Mouse (Mus musculus) forebrain, embryonic 16.5 days (tissue): ENCODE measurements around the gene Cyp2j12. TPM values are rescaled to one million over a fixed set of nuclear protein-coding genes. Genes with fewer than 3 reads are reported as not detected.
"Not testable (repeated sequence)": the region's sequence is repeated elsewhere in the genome, so short reads cannot be mapped to it uniquely, and the experiment has no call there.

Experiments used
- ATAC-seq: fragments of 200-750 bp; cut with Nextera tagmentation; 2 replicates; pipeline ENCODE4 v1.8.0; 2017; ENCODE audit warnings: mild to moderate bottlenecking, moderate library complexity
- H3K27ac ChIP-seq: fragments of 300-500 bp; sonication (generic); 2 replicates; pipeline ENCODE4 v1.5.1; 2014; ENCODE audit warnings: low read length, control low read depth
- H3K27me3 ChIP-seq: fragments of 300-500 bp; sonication (generic); replicated peaks from 2 replicates; pipeline ENCODE4 v1.6.1; 2014; ENCODE audit warnings: low read length; ENCODE audit not compliant: control insufficient read depth, insufficient read depth
- H3K36me3 ChIP-seq: fragments of 300-500 bp; sonication (generic); 2 replicates; pipeline ENCODE4 v1.6.1; 2014; ENCODE audit not compliant: control insufficient read depth, insufficient read depth
- H3K4me1 ChIP-seq: fragments of 300-500 bp; sonication (generic); replicated peaks from 2 replicates; pipeline ENCODE4 v1.6.1; 2014; ENCODE audit warnings: low read length; ENCODE audit not compliant: control insufficient read depth, insufficient read depth
- H3K4me2 ChIP-seq: fragments of 300-500 bp; sonication (generic); 2 replicates; pipeline ENCODE4 v1.6.1; 2014; ENCODE audit warnings: mild to moderate bottlenecking, low read length, control low read depth
- H3K4me3 ChIP-seq: fragments of 300-500 bp; sonication (generic); replicated peaks from 2 replicates; pipeline ENCODE4 v1.5.1; 2014; ENCODE audit warnings: mild to moderate bottlenecking, low read length, control low read depth
- H3K9ac ChIP-seq: fragments of 300-500 bp; sonication (generic); replicated peaks from 2 replicates; pipeline ENCODE4 v1.6.1; 2014; ENCODE audit warnings: low read depth, low read length, control low read depth
- H3K9me3 ChIP-seq: fragments of 300-500 bp; sonication (generic); 2 replicates; pipeline ENCODE4 v1.6.1; 2016; ENCODE audit warnings: low read length; ENCODE audit not compliant: control insufficient read depth
- WGBS: fragments of 180-500 bp; shearing (Covaris S2); extraction: QIAGEN DNeasy Blood & Tissue Kit; methylation state at CpG from one replicate; pipeline ENCODE4 v1.1.7; 2014; 5-methylcytosine and 5-hydroxymethylcytosine counted together
- polyA plus RNA-seq: library from polyadenylated mRNA; unstranded; fragments of >200 nt; fragmentation: Nextera tagmentation; extraction: Ambion mirVana; gene quantifications from 2 replicates; pipeline ENCODE4 v1.2.1, GENCODE M21; 2015

Cyp2j12 gene
- not detected in 2 replicates for polyA plus RNA-seq

DNA sequence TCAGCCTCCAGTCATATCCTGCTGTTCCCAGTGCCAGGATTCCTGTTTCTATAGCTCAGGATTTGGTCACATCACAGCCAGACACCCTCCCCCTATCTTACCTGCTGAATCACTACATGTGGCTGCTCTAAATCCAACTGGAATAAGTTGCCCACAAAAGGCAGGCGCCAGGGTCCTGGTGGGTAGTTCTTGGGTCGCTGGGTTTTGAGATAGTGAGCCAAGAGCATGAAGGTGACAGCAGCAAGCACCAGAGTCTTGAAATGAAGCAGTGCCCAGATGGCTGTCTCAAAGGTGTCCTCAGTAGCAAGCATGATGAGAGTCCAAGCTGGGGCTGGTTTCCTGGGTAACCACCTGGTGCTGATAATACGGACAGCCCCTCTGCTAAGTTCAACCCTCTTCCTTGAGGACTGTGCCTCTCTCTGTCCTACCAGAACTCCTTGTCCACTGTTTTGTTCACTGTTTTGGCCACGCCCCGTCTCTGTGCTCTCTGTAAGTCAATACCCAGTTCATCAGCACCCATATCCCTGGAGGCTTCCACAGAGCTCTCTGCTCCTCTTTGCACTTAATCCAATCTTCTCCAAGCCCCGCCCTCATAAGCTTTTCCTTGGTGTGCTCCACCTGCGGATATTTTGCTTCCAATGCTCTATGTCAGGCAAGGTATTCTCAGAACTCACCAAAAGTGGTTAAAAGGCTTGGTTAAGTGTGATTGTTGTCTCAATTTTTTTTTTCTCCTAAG is at the start of gene Cyp2j12:
Cyp2j12 (minus strand) TSS at position 421 of the 736 bp plus-strand sequence.
- H3K4me1 ChIP-seq, result no peaks in the 10 kb centered on the region
- H3K36me3 ChIP-seq, result no peaks in the 10 kb centered on the region
- H3K4me3 ChIP-seq, result no peak within 1 kb of the TSS
- H3K4me2 ChIP-seq, result no peak within 1 kb of the TSS
- H3K9me3 ChIP-seq, result no peaks in the 10 kb centered on the region
- no peak within 1 kb of the TSS for H3K9ac ChIP-seq
- H3K27me3 ChIP-seq, result no peaks in the 10 kb centered on the region
- H3K27ac ChIP-seq, result no peak within 1 kb of the TSS
- ATAC-seq, result no peak
- WGBS, result 71% methylated on average over 7 of the region's 7 CpGs

DNA sequence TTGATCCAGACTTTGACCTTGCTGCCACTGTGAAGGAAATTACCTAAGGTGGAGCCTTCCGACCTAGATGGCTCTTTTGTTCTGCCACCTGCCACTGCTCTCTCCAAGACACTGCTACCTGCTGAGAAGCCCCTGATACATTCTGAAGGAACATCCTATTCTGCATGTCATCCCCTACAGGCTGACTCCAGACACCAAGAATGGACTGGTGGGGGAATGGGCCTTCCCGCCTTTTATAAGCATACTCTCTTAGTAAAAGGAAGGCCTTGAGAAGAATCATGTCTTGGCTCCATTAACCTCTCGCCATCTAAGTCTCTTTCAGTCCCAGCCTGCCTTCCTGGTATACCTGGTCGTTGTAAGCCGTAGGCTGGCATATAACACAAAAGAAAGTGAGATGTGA is 48.4 kb upstream of the Cyp2j12 start:
- H3K4me3 ChIP-seq, H3K27ac ChIP-seq, ATAC-seq, H3K4me1 ChIP-seq, H3K4me2 ChIP-seq, H3K9ac ChIP-seq, H3K9me3 ChIP-seq, H3K36me3 ChIP-seq, H3K27me3 ChIP-seq: not testable (repeated sequence)
- whole genome bisulfite sequencing, result 91% methylated on average over 5 of the region's 5 CpGs

DNA sequence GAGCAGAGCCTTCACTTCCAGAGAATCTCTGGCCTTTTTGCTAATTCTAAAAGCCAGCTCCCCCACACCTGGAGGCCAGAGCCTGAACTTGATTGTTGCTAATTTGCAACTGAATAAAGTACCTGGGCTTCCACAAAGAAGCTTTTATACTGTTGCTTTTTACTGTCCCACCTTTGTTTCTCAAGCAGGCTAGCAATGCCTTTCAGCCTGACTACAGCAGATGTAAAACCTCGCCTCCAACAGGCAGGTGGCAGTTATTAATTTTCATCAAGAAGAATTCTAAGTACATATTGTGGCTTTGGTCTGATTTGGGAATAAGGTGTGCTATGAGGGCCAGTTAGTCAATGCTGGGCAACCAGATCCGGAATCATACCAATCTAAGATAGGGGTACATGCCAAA is 47.7 kb upstream of the Cyp2j12 start:
- H3K36me3 ChIP-seq, H3K9me3 ChIP-seq, H3K9ac ChIP-seq, ATAC-seq, H3K27me3 ChIP-seq, H3K27ac ChIP-seq, H3K4me3 ChIP-seq, H3K4me1 ChIP-seq, H3K4me2 ChIP-seq: not testable (repeated sequence)
- 83% methylated on average over 2 of the region's 2 CpGs for WGBS

DNA sequence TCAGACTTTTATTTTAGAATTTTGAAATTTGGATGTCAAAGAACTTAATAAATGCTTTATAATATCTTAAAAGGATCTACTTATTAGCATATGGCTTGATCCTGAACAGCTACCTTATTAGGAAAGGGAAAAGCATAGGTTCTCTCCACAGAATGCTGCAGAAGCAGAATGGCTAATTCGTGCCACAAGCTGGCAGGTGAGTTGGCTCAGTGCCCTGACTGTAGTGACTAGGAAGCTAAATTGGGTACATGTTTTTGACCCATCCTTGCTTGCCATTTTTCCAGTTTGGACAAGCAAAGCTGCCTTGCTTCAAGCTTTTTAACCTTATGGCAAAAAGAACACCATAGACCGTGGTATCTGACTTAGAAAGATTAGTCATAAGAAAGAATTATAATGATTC is 47.2 kb upstream of the Cyp2j12 start:
- WGBS, result 97% methylated on average over 2 of the region's 2 CpGs
- not testable (repeated sequence) for H3K4me3 ChIP-seq, H3K9ac ChIP-seq, H3K9me3 ChIP-seq, H3K27ac ChIP-seq, H3K36me3 ChIP-seq, H3K27me3 ChIP-seq, H3K4me2 ChIP-seq, H3K4me1 ChIP-seq, ATAC-seq

DNA sequence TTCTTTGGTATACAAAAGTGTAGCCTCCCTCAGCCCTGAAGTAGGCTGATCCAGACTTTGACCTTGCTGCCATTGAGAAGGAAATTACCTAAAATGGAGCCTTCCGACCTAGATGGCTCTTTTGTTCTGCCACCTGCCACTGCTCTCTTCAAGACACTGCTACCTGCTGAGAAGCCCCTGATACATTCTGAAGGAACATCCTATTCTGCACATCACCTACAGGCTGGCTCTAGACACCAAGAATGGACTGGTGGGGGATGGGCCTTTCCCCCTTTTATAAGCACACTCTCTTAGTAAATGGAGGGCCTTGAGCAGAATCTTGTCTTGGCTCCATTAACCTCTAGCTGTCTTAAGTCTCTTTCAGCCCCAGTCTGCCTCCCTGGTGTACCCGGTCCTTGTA is 43.8 kb upstream of the Cyp2j12 start:
- not testable (repeated sequence) for H3K36me3 ChIP-seq, H3K9me3 ChIP-seq, H3K4me1 ChIP-seq, H3K9ac ChIP-seq, ATAC-seq, H3K27me3 ChIP-seq, H3K27ac ChIP-seq, H3K4me2 ChIP-seq, H3K4me3 ChIP-seq
- 92% methylated on average over 2 of the region's 2 CpGs for WGBS

DNA sequence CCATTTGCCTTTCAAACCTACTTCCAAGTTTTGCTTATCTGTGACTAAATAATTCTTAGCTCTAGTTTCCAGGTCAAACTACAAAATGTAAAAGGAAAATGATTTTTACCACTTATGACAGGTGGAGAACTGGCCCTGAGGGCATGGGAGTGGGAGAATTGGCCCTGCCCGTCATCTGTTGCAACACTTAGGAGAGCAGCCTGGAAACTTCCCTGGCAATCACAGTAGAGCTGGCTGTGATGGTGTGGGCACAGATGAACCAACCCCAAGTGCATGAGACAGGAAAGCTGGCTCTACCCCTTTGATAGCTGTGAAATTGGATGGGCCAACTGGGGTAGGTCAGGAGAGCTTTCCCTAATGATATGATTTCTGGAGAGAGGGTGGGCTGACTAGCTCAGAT is 21.9 kb upstream of the Cyp2j12 start:
- no peaks in the 10 kb centered on the region for H3K4me1 ChIP-seq
- ATAC-seq, result no peak
- no peak overlapping the region for H3K4me3 ChIP-seq
- no peaks in the 10 kb centered on the region for H3K27me3 ChIP-seq
- H3K36me3 ChIP-seq, result no peaks in the 10 kb centered on the region
- no peaks in the 10 kb centered on the region for H3K9me3 ChIP-seq
- no peak overlapping the region for H3K9ac ChIP-seq
- H3K27ac ChIP-seq, result no peak overlapping the region
- 92% methylated on average over 1 of the region's 1 CpGs for WGBS
- no peak overlapping the region for H3K4me2 ChIP-seq

DNA sequence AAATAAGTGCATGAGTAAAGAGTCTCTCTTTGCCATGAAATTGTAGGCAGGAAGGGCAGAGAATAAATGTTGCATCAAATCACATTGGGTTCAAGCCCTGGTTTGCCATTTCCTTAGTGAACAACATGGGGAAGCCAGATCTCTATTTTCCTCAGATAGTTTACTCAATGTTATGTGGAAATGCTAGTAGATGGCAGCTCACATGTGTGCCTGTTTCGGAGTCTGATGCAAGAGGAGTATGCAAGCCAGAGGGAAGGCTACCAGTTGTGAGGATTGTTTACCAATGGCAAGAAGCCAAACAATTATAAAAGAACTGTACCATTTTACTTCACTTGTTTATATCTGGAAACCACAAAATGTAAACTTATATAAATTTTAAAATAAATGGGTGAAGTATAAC is 20.6 kb upstream of the Cyp2j12 start:
- no peaks in the 10 kb centered on the region for H3K27me3 ChIP-seq
- H3K9me3 ChIP-seq, result no peaks in the 10 kb centered on the region
- WGBS, result 95% methylated on average over 1 of the region's 1 CpGs
- H3K27ac ChIP-seq, result no peak overlapping the region
- no peaks in the 10 kb centered on the region for H3K36me3 ChIP-seq
- ATAC-seq, result no peak
- no peaks in the 10 kb centered on the region for H3K4me1 ChIP-seq
- H3K4me2 ChIP-seq, result no peak overlapping the region
- H3K4me3 ChIP-seq, result no peak overlapping the region
- H3K9ac ChIP-seq, result no peak overlapping the region

DNA sequence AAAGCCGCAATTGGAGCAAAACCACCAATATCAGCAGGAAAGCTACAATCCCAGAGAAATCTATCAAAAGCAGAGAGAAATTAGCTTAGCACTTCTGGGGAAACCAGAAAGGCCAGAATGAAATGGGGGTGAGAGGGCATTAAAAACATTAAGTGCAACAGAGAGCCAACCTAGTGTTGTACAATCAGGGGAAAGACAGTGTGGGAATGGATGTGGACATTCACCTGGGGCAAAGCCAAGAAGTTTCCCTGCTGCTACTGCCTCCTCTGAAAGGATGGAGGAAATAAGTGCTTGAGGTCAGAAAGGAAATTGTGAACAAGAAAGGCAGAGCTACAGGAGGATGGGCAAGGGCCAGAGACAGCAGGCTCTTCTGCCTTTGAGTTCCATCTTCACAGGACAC is 1.7 kb downstream of the Cyp2j12 start:
- Histone ChIP-seq H3K36me3 (no peaks in the 10 kb centered on the region), H3K9me3 (no peaks in the 10 kb centered on the region), H3K4me2 (no peak overlapping the region), H3K9ac (no peak overlapping the region), H3K27me3 (no peaks in the 10 kb centered on the region), H3K4me3 (no peak overlapping the region), H3K4me1 (no peaks in the 10 kb centered on the region), H3K27ac (no peak overlapping the region)
- ATAC-seq, result no peak
- WGBS, result 96% methylated on average over 1 of the region's 1 CpGs

DNA sequence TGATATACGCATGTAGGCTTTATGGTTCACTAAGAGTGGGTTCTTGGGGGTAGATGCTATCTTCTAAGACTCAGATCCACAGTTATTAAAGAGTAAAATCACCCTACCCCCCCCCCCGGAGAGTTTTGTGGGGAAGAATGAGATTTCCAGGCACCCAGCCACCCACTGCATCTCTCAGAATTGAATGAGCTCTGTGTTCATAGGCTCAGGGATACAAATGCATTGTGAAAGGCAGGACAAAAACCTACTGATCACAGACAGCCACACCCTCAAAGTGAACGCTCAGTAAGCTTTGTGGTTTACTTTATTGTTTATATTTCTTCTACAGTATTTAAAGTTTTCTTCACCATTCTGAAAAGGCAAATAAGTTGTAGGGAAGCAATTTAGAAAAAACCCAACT is 6.7 kb downstream of the Cyp2j12 start:
- Histone ChIP-seq H3K4me3 (no peak overlapping the region), H3K36me3 (no peaks in the 10 kb centered on the region), H3K4me2 (no peak overlapping the region), H3K27me3 (no peaks in the 10 kb centered on the region), H3K4me1 (no peaks in the 10 kb centered on the region), H3K27ac (no peak overlapping the region), H3K9ac (no peak overlapping the region), H3K9me3 (no peaks in the 10 kb centered on the region)
- ATAC-seq, result no peak
- 74% methylated on average over 3 of the region's 3 CpGs for WGBS

DNA sequence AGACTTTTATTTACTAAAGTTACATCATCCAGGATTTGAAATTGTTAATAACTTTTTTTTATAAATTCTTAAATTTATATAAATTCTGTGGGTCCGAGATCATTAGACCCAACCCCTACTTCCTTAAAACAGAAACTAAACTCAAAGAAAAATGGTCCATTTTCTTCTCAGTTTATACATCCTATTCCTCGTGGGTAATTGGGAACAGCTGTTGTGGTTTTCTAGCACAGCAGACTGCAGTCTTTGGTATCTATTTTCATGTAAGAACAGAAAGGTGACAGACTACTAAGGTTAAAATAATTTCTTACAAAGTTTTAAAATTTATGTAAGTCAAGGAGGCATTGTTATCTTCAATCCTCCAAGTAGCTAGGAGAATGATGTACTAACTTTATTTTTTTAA is 44.1 kb downstream of the Cyp2j12 start:
- H3K4me3 ChIP-seq, result no peak overlapping the region
- WGBS, result 73% methylated on average over 2 of the region's 2 CpGs
- no peak for ATAC-seq
- no peaks in the 10 kb centered on the region for H3K36me3 ChIP-seq
- no peaks in the 10 kb centered on the region for H3K4me1 ChIP-seq
- H3K27ac ChIP-seq, result no peak overlapping the region
- no peaks in the 10 kb centered on the region for H3K9me3 ChIP-seq
- no peak overlapping the region for H3K4me2 ChIP-seq
- H3K9ac ChIP-seq, result no peak overlapping the region
- no peaks in the 10 kb centered on the region for H3K27me3 ChIP-seq
